Mouse (Mus musculus): ENCODE data around the gene Ppara.

DNA sequence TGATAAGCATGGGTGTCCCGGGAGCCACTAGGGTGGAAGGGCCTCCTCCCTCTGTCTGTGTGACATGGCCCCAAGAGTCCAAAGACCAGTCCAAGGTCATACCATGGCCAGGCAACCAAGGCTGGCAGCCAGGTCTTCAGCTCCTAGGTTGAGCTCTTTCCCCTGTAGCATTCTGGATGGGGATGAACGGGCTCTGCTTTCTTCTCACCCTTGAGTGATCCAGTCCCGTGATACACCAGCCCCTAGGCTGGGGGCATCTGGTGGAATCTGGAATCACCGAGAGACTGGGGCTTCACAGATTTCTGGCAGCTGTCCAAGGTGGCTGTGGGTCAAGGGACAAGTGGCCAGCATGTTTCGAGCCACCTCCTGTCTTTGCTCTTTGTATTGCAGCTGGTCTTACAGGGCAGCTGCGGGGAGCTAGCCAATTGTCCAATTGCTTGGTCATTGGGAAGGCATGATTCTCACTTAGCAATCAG is 14.4 kb upstream of the Ppara start:
- TF ChIP-seq GATA1 (IDR thresholded peaks at IDR 0.05; ENCODE audit: borderline replicate concordance, low read length) (no peak), FLI1 (IDR thresholded peaks at IDR 0.05; ENCODE audit: low read length) (no peak)

Measured in megakaryocyte, embryonic 14.5 days (primary cell).